Mouse (Mus musculus) cortical plate, adult 2 months (tissue): Measurements from ENCODE around the gene Ptprj.

Experiments used
- CTCF ChIP-seq: fragments of 200-500 bp; IDR thresholded peaks from 2 replicates; pipeline ENCODE4 v1.5.1; 2011; ENCODE audit warnings: mild to moderate bottlenecking, control low read depth, low read length; ENCODE audit not compliant: insufficient read depth; ENCODE audit errors: extremely low read depth
- POLR2A ChIP-seq: fragments of 200-500 bp; IDR thresholded peaks from 2 replicates; pipeline ENCODE4 v1.6.1; 2011; ENCODE audit warnings: mild to moderate bottlenecking, low read length, control low read depth; ENCODE audit not compliant: insufficient read depth; ENCODE audit errors: extremely low read depth

- TF ChIP-seq CTCF (no peak), POLR2A (no peak)
These were observed 6.6 kb downstream of the Ptprj start for GRCm38 (mm10) chr2:90573640-90574526.
